Mouse (Mus musculus): Measurements from ENCODE around the gene Emilin3. TPM values are rescaled to one million over a fixed set of nuclear protein-coding genes. Genes with fewer than 3 reads are reported as not detected.

Gene Emilin3
- polyA plus RNA-seq, 1 experiment from 2014 or later, result 23.2 TPM

DNA sequence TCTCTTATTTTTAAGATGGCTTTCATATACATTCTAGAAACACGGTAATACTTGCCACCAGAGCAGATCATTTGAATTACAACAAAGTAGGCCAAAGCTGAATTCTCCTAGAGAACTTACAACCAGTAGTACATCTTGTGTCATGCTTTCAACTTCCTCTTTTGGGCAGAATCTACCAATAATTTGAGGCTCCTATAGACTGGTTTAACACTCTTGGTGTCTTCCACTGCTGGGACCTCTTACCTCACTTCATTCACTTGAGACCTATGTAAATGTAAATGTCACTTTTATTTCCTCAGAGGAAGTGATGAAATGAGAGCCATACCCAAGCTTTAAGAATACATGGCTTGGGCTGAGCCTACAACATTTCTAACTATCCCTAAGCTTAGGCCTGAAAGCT lies 48.0 kb downstream of the Emilin3 start:
- 82% methylated on average over 1 of the region's 1 CpGs for WGBS
- Histone ChIP-seq H3K4me3 (ENCODE audit: low read depth, low read length) (no peak overlapping the region), H3K27me3 (ENCODE audit: control insufficient read depth, insufficient read depth, low read length) (no peaks in the 10 kb centered on the region), H3K27ac (ENCODE audit: low read length) (no peak overlapping the region), H3K9me3 (ENCODE audit: control insufficient read depth, low read depth, low read length) (no peaks in the 10 kb centered on the region), H3K4me2 (replicated peaks; ENCODE audit: low read depth, low read length) (no peak overlapping the region), H3K9ac (replicated peaks; ENCODE audit: low read depth, low read length) (no peak overlapping the region), H3K4me1 (ENCODE audit: control insufficient read depth, insufficient read depth, low read length) (no peaks in the 10 kb centered on the region), H3K36me3 (ENCODE audit: control insufficient read depth, insufficient read depth, low read length) (no peaks in the 10 kb centered on the region)
- no peak for ATAC-seq (ENCODE audit: insufficient number of reproducible peaks, insufficient read depth, low FRiP score, low read depth)

DNA sequence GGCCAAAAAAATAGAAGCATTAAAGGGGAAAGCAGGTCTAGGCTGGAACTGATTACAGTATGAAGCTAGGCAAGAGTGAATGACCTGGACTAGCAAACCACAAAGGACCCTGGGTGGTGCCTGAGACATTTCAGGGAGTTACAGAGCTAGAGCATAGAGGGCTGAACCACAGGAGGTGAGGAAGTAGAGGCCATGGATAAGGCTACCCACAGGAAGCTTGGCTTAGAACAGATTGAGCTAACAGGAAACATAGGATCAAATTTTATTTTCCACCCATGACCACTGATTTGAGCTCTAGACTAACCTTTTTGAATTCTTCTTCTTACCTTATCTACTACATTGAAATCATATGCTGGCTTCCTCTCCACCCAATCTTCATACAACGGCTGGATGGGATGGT lies 51.8 kb downstream of the Emilin3 start:
- no peak for ATAC-seq (ENCODE audit: insufficient number of reproducible peaks, insufficient read depth, low FRiP score, low read depth)
- no peak overlapping the region for H3K27ac ChIP-seq (ENCODE audit: low read length)
- H3K4me3 ChIP-seq (ENCODE audit: low read depth, low read length), result no peak overlapping the region
- H3K27me3 ChIP-seq (ENCODE audit: control insufficient read depth, insufficient read depth, low read length), result no peaks in the 10 kb centered on the region
- no peak overlapping the region for H3K4me2 ChIP-seq (replicated peaks; ENCODE audit: low read depth, low read length)
- WGBS, result 69% methylated on average over 1 of the region's 1 CpGs
- no peak overlapping the region for H3K9ac ChIP-seq (replicated peaks; ENCODE audit: low read depth, low read length)
- no peaks in the 10 kb centered on the region for H3K9me3 ChIP-seq (ENCODE audit: control insufficient read depth, low read depth, low read length)
- H3K36me3 ChIP-seq (ENCODE audit: control insufficient read depth, insufficient read depth, low read length), result no peaks in the 10 kb centered on the region
- no peaks in the 10 kb centered on the region for H3K4me1 ChIP-seq (ENCODE audit: control insufficient read depth, insufficient read depth, low read length)

Other genes with a start within 250 kb of the Emilin3 start
- gene Plcg1, start 181.0 kb downstream of the Emilin3 start, polyA plus RNA-seq (2014; fragmentation: Nextera tagmentation; extraction: Ambion mirVana), result 45.9 and 48.9 TPM in 2 replicates
- 9.8 and 10.5 TPM in 2 replicates for gene Zhx3, start 39.3 kb downstream of the Emilin3 start, polyA plus RNA-seq (2014; fragmentation: Nextera tagmentation; extraction: Ambion mirVana)
- 2.6 and 2.8 TPM in 2 replicates for gene Lpin3, start 31.7 kb downstream of the Emilin3 start, polyA plus RNA-seq (2014; fragmentation: Nextera tagmentation; extraction: Ambion mirVana)
- gene Chd6, start 196.7 kb upstream of the Emilin3 start, polyA plus RNA-seq (2014; fragmentation: Nextera tagmentation; extraction: Ambion mirVana), result 44.9 and 52.2 TPM in 2 replicates

Measured in stomach, embryonic 14.5 days (tissue).